Mouse (Mus musculus): ENCODE measurements around the gene Ppp1r1a. TPM values are rescaled to one million over a fixed set of nuclear protein-coding genes. Genes with fewer than 3 reads are reported as not detected.

Gene Ppp1r1a
- total and polyA plus RNA-seq, 2 experiments from 2014 or later, result 156 to 230 TPM

- ATAC-seq (ENCODE audit: low FRiP score) (peak; percentile 41; the same call in 1 of the 2 replicates), DNase-seq (ENCODE audit: low spot score) (no peak)
- H3K9ac ChIP-seq (replicated peaks; ENCODE audit: low read length, poor library complexity, severe bottlenecking), result no peak overlapping the region
- no peak overlapping the region for H3K4me2 ChIP-seq (ENCODE audit: low read depth, low read length, poor library complexity, severe bottlenecking)
- no peaks in the 10 kb centered on the region for H3K27me3 ChIP-seq (ENCODE audit: insufficient read depth, low read length)
- H3K4me1 ChIP-seq (ENCODE audit: insufficient read depth, low read length), result peaks cover 2% of the 10 kb centered on the region; the same call in 1 of the 2 replicates
- H3K9me3 ChIP-seq (ENCODE audit: low read length), result no peaks in the 10 kb centered on the region
- peak overlapping the region; percentile 48 for H3K27ac ChIP-seq (ENCODE audit: low read depth, low read length)
- no peaks in the 10 kb centered on the region for H3K36me3 ChIP-seq (ENCODE audit: insufficient read depth, low read length)
- no peak for TF ChIP-seq CTCF (IDR thresholded peaks at IDR 0.05)
- no peak overlapping the region for H3K4me3 ChIP-seq (ENCODE audit: low read depth, low read length)
- 16% methylated on average over 2 of the region's 2 CpGs for WGBS
Observed at GRCm38 (mm10) chr15:103484490-103484889, 53.3 kb downstream of the Ppp1r1a start.

- no peak overlapping the region for H3K27ac ChIP-seq (ENCODE audit: low read depth, low read length)
- 3% methylated on average over 1 of the region's 1 CpGs for WGBS
Observed at GRCm38 (mm10) chr15:103482488-103482887, 55.3 kb downstream of the Ppp1r1a start.

More at GRCm38 (mm10) chr15:103482488-103482887, 55.3 kb downstream of the Ppp1r1a start:
- Histone ChIP-seq H3K9me3 (ENCODE audit: low read length) (no peaks in the 10 kb centered on the region), H3K36me3 (ENCODE audit: insufficient read depth, low read length) (no peaks in the 10 kb centered on the region), H3K4me2 (ENCODE audit: low read depth, low read length, poor library complexity, severe bottlenecking) (no peak overlapping the region), H3K27me3 (ENCODE audit: insufficient read depth, low read length) (no peaks in the 10 kb centered on the region), H3K4me1 (ENCODE audit: insufficient read depth, low read length) (peaks cover 2% of the 10 kb centered on the region; the same call in 1 of the 2 replicates), H3K9ac (replicated peaks; ENCODE audit: low read length, poor library complexity, severe bottlenecking) (no peak overlapping the region), H3K4me3 (ENCODE audit: low read depth, low read length) (no peak overlapping the region)
- DNase-seq (ENCODE audit: low spot score), result peak; percentile 82
- peak; percentile 79 for TF ChIP-seq CTCF (IDR thresholded peaks at IDR 0.05)
- peak; percentile 49; the same call in 1 of the 2 replicates for ATAC-seq (ENCODE audit: low FRiP score)

Other genes with a start within 250 kb of the Ppp1r1a start
- gene Gpr84, start 227.4 kb downstream of the Ppp1r1a start, total RNA-seq (2014; rRNA removed), result 0.27 TPM in 1 of 2 replicates, not detected in the other
- 0.29 and 0.37 TPM in 2 replicates for gene Gpr84, start 227.4 kb downstream of the Ppp1r1a start, polyA plus RNA-seq (2015; fragmentation: Nextera tagmentation; extraction: Ambion mirVana)
- 22.0 and 26.5 TPM in 2 replicates for gene Zfp385a, start 197.9 kb downstream of the Ppp1r1a start, total RNA-seq (2014; rRNA removed)
- gene Zfp385a, start 197.9 kb downstream of the Ppp1r1a start, polyA plus RNA-seq (2015; fragmentation: Nextera tagmentation; extraction: Ambion mirVana), result 26.9 and 28.8 TPM in 2 replicates
- gene Itga5, start 171.2 kb downstream of the Ppp1r1a start, total RNA-seq (2014; rRNA removed), result 4.8 and 6.8 TPM in 2 replicates
- gene Itga5, start 171.2 kb downstream of the Ppp1r1a start, polyA plus RNA-seq (2015; fragmentation: Nextera tagmentation; extraction: Ambion mirVana), result 3.8 TPM in 2 replicates
- gene Gtsf1, start 107.5 kb downstream of the Ppp1r1a start, total RNA-seq (2014; rRNA removed), result not detected in 2 replicates
- gene Gtsf1, start 107.5 kb downstream of the Ppp1r1a start, polyA plus RNA-seq (2015; fragmentation: Nextera tagmentation; extraction: Ambion mirVana), result 0.50 TPM in 1 of 2 replicates, not detected in the other
- gene Gtsf2, start 89.5 kb downstream of the Ppp1r1a start, total RNA-seq (2014; rRNA removed), result 0.44 TPM in 1 of 2 replicates, not detected in the other
- not detected in 2 replicates for gene Gtsf2, start 89.5 kb downstream of the Ppp1r1a start, polyA plus RNA-seq (2015; fragmentation: Nextera tagmentation; extraction: Ambion mirVana)
- gene Nckap1l, start 84.2 kb downstream of the Ppp1r1a start, total RNA-seq (2014; rRNA removed), result 4.6 and 4.7 TPM in 2 replicates
- gene Nckap1l, start 84.2 kb downstream of the Ppp1r1a start, polyA plus RNA-seq (2015; fragmentation: Nextera tagmentation; extraction: Ambion mirVana), result 2.0 and 2.4 TPM in 2 replicates
- 112 TPM in 2 replicates for gene Pde1b, start 35.0 kb downstream of the Ppp1r1a start, total RNA-seq (2014; rRNA removed)
- 69.3 and 74.6 TPM in 2 replicates for gene Pde1b, start 35.0 kb downstream of the Ppp1r1a start, polyA plus RNA-seq (2015; fragmentation: Nextera tagmentation; extraction: Ambion mirVana)
- not detected in 2 replicates for gene Glycam1, start 27.1 kb upstream of the Ppp1r1a start, total RNA-seq (2014; rRNA removed)
- gene Glycam1, start 27.1 kb upstream of the Ppp1r1a start, polyA plus RNA-seq (2015; fragmentation: Nextera tagmentation; extraction: Ambion mirVana), result not detected in 2 replicates
- not detected in 2 replicates for gene Mucl1, start 217.5 kb upstream of the Ppp1r1a start, total RNA-seq (2014; rRNA removed)
- not detected in 2 replicates for gene Mucl1, start 217.5 kb upstream of the Ppp1r1a start, polyA plus RNA-seq (2015; fragmentation: Nextera tagmentation; extraction: Ambion mirVana)